Mouse (Mus musculus) heart, postnatal 0 days (tissue): ENCODE results near the gene Slc38a2.

Source experiments
- CTCF ChIP-seq: IDR thresholded peaks from 2 replicates; pipeline ENCODE4 v1.5.1; 2016; ENCODE audit warnings: antibody characterized with exemption, control low read depth, low read depth
- EP300 ChIP-seq: IDR thresholded peaks from 2 replicates; pipeline ENCODE4 v1.6.1; 2016; ENCODE audit warnings: antibody characterized with exemption, low read depth

DNA sequence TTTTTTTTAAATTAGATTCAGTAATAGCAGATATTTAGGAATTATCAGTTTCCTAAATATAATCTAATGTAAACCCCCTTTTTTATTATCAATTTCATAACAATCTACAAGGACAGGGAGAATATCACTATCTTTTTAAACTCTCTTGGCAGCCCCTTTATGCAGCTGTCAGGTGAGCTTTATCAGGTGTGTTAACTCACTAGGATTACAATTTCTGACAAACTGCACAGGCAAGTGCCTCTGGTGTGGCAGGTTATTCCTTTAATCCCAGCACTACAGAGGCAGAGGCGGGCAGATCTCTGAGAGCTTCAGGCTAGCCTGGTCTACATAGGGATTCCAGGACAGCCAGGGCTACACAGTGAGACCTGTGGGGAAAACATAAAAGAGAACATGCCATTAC, 45.8 kb upstream of the Slc38a2 start:
- TF ChIP-seq CTCF (no peak), EP300 (no peak)
